Mouse (Mus musculus) frontal cortex, adult 2 months (tissue): ENCODE measurements around the gene Ndrg3. TPM values are rescaled to one million over a fixed set of nuclear protein-coding genes. Genes with fewer than 3 reads are reported as not detected.
"Not testable (repeated sequence)": the region's sequence is repeated elsewhere in the genome, so short reads cannot be mapped to it uniquely, and the experiment has no call there.

Experiments used
- DNase-seq, 2 experiments: peaks; one replicate each; pipeline ENCODE4 v3.0.0; 2022; ENCODE audit warnings: low spot score in 1 of 2; ENCODE audit errors: extremely low spot score in 1 of 2
- polyA plus RNA-seq: library from polyadenylated mRNA; depleted of rRNA; stranded (reverse); fragments of >200 nt; gene quantifications from 2 replicates; pipeline ENCODE4 v1.2.3, GENCODE M21; 2012

Ndrg3 gene
- polyA plus RNA-seq, 1 experiment: 512 TPM

DNA sequence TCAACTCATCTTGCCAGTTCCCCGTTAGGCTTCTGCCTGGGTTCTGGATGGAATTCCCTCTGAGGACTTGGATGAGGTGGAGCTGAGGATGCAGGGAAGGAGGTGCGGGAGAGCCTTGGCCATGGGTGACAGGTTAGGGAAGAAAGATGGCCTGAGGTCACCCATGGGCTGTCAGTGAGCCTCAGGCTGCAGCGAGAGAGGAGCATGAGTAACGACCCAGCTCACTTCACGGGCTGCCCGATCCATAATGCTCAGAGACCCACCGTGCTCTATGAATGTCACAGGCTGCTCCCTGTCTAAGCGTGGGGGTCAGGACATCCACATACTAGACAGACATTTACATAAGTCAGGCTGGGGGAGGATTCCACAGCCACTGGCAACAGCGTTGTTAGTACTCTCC lies 50.3 kb downstream of the Ndrg3 start:
- not testable (repeated sequence) for DNase-seq

DNA sequence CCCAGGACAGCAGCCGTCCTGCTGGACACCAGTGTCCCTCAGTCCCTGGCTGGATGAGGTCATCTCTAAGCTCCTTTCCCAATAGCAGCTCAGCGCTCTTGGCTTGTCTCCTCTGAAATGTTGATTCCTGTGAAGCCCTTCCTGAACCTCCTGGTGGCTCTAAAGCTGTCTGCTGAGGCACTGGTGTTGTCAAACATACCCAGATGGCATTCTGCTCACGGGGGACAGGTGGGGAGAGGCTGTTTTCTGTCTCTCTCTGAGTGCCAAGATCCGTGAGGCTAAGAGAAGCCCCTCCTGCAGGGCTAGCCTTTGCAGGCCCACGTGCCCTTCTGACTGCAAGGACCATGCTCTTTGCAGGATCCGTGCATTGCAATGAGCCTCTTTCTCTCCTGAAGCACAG lies 51.9 kb downstream of the Ndrg3 start:
- not testable (repeated sequence) for DNase-seq

DNA sequence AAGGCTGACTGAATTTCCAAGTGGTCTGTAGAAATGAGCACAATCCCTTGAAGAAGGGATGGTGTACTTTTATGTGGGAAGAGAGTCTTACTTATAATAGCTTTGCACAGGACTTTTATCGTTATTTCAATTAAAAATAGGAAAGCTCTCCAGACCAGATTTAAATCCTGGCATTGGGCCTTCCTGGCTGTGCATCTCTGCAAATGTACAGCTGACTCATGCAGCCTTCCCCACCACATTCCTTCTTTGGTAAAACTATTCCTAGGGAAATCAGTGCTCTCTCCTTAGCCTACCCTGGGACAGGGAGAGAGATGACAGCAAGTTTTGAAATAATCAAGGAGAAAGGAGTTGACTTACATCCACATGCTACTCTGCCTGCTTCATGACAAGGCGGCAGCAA lies 54.1 kb downstream of the Ndrg3 start:
- peak; percentile 85 to 89 for DNase-seq

DNA sequence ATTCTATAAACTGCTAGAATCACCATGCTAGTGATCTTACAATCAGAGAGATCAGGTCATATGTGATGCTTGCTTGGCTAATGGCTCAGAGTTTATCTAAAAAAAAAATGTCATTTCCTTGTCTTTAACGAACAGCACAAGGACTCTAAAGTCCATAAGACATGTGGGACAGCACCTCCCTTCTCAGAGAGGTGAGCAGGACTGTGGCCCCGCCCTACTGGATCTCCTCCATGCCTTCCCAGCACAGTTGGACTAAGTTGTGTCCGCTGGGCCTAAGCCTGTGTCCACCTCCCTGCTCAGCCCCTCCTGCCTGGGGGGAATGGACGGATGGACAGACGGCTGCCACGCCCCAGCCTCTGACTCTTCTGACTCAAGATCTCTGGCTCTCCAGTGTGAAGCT lies 56.9 kb downstream of the Ndrg3 start:
- DNase-seq: no peak

DNA sequence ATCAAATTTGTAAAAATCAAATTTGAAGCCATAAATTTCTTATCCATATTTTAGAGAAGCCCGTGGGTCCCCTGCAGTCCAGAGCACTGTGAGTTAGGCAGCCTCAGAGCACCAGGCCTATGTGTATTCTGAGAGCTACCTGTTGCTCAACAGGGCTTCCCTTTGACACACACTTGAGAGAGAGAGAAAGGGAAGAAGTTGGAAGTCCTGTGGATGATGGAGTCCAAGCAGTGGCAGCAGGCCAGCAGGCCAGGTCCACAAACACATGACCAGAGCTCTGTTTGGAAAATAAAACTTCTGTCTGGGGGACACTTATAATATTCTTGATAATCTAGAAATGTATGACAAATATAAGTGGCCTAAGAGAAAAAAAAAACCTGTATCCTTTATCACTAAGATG lies 58.4 kb downstream of the Ndrg3 start:
- DNase-seq: no peak

DNA sequence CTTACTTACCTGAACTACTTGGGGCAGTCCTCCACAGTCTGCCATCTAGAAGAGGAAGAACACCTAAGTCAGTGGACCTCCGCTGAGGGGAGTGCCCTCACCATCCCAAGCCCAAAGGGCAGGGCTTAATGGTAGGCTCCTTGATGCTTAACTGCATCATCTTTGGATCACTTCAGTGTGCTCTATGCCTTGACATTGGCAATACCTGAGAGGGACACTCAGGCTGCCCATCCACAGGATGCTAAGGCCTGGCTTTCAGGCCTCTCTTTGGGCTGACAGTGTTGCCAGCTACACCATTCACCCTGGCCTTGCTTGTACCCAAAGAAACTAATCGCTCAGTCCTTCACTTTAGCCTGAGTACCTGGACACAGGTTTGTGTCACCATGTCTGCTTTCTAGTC lies 60.4 kb downstream of the Ndrg3 start:
- DNase-seq: no peak

DNA sequence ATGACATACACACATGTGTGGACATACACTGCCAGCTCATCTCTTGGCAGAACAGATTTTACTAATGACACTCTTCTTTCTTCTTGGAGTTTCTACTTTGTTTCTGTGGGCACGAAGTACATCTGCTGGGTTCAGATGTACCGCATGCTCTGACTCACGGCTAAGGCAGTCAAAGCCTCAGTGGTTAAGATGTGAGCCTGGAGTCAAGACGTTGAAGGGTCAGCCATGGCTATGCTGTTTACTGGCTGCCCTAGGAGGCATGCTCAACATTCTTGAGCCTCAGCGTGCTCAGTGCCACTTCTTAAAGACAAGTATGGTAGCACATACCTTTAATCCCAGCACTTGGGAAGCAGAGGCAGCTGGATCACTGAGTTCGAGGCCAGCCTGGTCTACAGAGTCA lies 61.3 kb downstream of the Ndrg3 start:
- no peak for DNase-seq

DNA sequence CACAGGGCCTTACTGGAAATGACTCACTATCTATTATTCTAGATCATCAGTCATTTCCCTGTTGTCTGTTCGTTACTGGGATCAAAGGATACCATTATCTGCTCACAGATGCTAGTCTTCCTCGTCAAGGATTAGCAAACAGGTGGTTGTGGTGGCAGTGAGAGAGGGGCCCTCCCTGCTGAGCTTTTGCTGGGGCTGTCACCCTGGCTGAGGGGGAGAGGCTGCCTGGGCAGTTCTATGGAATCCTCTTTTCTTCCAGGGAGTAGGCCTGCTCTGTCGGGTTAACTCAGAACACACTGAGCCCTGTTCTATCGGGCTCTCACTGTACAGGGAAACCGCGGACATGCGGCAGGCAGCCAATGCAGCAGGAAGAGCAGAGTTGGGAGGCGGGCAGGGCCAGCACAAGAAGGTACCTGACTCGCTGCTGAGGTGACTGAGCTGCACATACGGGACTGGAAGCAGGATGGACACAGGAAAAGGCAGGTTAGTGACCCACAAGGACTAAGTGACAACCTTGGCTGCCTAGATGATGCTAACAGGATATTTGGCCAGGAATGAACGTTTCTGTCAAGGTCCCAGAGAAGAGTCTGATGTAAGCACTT lies 62.2 kb downstream of the Ndrg3 start:
- DNase-seq: no peak

DNA sequence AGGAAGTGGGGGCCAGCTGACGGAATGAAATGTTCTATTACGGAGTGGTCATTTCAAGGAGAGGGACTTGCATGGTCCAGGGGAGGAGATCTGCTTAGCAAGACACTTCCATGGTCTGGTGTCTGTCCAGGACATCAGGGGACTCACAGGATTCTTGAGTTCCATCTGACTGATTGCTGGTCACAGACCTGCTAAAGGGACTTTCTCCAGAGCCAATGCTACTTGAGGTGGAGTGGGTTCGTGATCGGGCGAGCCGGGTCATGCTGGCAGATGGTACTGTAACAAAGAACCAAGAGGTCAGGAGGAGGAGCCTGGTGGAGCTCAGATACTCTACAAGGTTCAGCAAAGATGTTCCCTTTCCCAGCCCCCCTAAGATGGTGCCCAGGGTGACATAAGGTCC lies 63.2 kb downstream of the Ndrg3 start:
- no peak for DNase-seq

DNA sequence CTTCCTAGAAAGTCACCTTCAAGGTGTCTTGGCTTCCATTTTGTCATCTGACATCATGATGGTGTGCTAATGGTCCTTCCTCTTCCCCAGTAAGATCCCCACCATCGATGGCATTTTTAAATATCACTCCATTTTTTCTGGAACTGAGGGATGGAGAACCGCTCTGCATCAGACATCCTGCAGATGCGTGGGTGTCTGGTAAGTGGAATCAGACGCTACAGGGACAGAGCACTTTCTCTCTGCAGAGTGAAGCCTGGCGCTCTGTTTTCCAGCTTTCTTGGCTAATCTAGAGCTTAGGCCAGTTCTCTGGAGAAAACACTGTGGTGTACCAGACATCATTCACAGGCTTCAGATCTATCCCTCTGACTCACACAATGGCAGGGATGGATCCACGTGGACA lies 64.2 kb downstream of the Ndrg3 start:
- no peak for DNase-seq

DNA sequence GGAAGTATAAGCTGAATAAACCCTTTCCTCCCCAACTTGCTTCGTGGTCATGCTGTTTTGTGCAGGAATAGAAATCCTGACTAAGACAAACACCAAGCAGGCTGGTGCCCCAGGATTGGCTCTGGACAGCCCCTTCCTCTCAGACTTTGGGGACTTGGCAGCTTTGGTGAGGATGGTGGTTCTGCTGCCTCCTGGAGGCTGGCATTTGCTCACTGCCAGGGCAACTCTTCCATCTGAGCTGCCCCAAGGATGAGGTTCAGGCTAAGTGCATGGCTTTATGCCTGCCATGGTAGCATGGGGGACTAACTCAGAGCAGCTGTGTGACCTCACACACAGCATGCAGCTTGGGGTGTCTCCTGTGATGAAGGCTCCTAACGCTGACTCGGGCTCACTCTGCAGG lies 66.2 kb downstream of the Ndrg3 start:
- not testable (repeated sequence) for DNase-seq

DNA sequence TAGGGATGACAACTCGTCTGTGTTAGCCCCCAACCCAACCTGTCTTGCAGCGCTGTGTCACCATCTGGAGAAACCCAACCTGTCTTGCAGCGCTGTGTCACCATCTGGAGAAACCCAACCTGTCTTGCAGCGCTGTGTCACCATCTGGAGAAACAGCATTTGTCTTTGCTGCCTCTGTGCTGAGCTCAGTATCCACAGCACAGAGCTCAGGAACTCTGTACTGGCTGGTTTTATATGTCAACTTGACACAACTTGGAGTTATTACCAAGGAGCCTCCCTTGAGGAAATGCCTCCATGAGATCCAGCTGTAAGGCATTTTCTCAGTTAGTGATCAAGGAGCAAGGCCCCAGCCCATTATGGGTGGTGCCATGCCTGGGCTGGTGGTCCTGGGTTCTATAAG lies 66.8 kb downstream of the Ndrg3 start:
- not testable (repeated sequence) for DNase-seq

DNA sequence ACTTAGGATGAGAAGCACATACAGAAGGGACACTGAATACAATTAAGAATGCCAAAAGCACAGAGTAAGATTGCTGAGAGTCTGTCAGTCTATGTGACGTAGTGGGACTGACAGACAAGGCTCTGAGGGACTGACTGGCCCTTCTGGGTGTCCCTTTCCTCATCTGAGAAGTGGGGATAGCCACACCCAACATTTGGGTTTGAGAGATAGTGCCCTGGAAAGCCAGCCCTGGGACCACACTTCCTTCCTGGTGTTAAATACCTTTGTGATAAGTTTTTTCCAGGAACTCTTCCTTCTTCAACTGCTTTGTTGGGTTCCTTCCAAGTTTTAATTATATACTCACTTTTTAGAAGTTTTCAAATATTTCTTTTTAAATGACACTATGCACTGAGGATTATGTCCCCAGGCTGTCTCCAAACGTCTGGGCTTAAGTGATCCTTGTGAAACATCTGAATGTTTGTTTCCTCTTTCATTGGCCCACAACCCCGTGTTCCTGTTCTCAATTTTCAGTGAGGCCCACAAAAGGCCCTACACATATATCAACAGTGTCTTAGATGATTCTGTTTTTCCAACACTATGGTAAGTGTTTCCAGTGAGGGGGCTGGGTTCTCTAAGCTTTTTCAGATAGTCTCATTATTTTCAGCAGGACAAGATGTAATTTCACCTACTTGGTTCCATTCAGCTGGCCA lies 67.5 kb downstream of the Ndrg3 start:
- no peak for DNase-seq

DNA sequence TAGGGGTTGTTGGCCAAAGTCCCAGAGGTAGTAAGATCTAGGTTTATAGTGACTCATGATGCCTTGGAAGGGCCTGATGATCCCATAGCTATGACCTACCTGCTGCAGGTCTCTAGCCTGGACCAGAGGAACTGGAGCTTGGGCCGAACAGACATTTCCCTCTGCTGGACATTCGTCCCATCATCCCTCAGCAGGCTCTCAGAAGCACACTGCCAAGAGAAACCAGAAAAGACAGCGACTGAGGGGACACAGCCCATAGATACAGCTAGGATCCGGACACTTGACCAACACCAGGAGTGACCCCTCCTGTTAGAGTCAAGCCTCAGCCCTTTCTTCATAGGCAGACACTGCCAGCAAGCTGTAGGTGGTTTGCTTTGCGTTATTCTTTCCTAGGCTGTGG lies 68.8 kb downstream of the Ndrg3 start:
- no peak for DNase-seq

DNA sequence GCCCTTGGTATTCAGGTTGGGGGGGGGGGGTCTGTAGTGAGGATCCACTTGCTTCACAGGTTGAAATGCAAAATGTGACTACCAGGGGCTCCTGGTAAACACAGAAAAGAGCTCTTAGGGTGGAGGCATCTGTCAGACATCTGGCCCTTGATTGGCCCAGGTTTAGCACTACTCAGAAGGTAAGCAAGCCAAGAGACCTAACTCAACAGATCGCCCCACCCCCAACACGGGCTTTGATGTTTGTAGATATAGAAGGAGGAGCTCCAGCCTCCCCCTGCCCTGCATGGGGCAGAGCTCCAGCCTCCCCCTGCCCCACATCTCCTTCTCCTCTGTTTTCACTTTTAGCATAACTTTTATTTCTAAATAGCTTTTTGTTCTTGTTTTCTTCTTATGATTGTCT lies 72.1 kb downstream of the Ndrg3 start:
- DNase-seq: no peak

DNA sequence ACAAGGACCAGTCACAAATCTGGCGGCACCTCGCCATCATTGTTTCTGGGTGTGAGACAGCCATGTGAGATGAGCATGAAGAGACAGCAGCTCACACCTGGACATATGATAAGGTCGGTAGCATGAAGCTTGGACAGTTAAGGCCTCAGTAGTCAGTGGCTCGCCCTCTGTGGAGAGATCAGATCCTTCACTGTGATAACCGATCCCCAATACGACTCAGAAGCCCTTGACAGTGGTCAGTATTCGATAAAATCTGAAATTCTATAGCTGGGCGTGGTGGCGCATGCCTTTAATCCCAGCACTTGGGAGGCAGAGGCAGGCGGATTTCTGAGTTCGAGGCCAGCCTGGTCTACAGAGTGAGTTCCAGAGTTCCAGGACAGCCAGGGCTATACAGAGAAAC lies 72.7 kb downstream of the Ndrg3 start:
- not testable (repeated sequence) for DNase-seq

DNA sequence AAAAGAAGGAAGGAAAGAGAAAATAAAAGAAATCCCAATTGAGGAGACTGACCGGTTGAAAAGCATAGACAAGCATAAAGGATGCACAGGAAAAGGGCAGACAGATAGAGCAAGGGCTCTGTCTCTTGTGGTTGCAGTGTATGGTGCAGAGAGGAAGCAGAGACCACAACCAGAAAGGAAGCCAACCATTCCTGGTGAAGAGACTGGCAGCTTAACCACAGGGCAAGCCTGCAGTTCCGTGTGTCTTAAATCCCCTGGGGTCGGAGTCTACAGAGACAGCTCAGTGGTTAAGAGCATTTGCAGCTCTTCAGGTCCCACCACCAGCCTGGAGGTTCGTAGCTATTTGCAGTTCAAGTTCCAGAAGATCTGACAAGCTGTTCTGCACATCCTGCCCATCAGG lies 73.3 kb downstream of the Ndrg3 start:
- no peak for DNase-seq

DNA sequence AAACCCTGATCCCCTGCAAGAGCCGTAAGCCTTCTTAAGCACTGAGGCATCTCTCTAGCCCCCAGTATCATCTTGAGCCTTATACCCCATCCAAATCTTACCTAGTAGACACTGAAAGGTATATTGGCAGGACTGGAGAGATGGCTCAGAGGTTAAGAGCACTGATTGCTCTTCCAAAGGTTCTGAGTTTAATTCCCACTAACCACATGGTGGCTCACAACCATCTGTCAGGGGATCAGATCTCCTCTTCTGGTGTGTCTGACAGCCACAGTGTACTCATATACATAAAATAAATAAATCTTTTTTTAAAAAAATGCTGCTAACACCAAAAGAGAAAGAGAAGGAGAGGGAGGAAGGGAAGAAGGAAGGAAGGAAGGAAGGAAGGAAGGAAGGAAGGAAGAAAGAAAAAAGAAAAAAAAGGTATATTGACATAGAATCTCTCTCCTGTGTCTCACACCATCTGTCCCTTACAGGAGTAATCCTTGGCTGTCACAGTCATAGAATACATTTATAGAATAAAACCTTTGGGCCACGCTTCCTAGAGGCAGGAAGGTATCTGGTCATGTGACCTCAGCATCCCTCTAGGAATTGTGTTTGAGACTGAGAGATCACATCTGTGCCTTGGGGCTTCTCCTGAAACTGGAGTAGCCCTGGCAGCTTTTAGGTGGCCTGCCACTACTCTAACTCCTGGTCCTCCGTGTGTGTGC lies 75.3 kb downstream of the Ndrg3 start:
- DNase-seq: no peak

DNA sequence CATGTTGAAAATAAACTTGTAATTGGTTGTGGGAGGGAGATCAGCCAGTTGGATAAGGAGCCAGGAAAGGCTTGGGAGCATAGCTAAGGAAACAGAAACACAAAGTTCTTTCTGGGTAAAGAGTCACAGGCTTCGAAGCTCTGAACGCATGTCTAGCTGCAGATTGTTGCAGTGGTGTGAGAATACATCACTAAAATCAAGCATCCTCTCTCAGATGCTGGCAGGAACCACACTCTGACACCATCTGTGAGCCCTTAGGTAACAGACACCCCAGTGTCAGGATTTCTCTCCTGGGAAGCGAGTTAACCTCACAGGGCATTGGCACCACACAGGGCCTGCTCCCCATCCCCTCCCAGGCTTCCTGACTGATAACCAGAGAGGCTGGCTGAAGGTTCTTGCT lies 76.3 kb downstream of the Ndrg3 start:
- DNase-seq: no peak

DNA sequence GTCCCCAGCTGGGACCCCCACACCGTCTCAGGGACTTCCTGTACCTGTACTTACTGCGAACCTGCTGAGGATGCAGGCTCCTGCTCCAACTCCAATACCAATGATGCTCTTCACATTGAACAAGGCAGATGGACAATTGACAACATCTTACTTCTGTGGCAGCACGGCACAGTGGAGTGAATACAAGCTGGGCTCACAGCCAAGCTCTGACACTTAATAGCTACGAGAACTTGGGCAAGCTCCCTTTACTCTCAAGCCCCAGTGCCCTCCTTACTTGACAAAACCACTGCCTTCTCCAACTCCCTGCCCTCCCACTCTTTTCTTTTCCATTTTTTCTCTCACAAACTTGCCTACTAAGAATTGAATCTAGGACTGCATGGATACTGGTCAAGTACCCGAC lies 78.7 kb downstream of the Ndrg3 start:
- DNase-seq: no peak

DNA sequence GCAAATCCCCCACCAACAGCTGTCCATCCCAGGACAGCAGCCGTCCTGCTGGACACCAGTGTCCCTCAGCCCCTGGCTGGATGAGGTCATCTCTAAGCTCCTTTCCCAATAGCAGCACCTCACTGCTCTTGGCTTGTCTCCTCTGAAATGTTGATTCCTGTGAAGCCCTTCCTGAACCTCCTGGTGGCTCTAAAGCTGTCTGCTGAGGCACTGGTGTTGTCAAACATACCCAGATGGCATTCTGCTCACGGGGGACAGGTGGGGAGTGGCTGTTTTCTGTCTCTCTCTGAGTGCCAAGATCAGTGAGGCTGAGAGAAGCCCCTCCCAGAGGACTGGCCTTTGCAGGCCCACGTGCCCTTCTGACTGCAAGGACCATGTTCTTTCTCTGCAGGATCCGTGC lies 85.9 kb downstream of the Ndrg3 start:
- not testable (repeated sequence) for DNase-seq
